Mouse (Mus musculus) C2C12 (cell line): Measurements from ENCODE around the gene Exd2.

Experiments used
- CTCF ChIP-seq: IDR thresholded peaks from one replicate; pipeline ENCODE4 v1.5.1; 2011; ENCODE audit not compliant: control insufficient read depth, insufficient read depth, insufficient read length
- FOSL1 ChIP-seq: IDR thresholded peaks from one replicate; pipeline ENCODE4 v1.8.0; 2011; ENCODE audit warnings: mild to moderate bottlenecking, low read length; ENCODE audit not compliant: poor library complexity, insufficient read depth, severe bottlenecking
- MAX ChIP-seq: IDR thresholded peaks from one replicate; pipeline ENCODE4 v1.6.1; 2011; ENCODE audit warnings: mild to moderate bottlenecking, control low read depth
- USF1 ChIP-seq: IDR thresholded peaks from one replicate; pipeline ENCODE4 v1.6.1; 2011; ENCODE audit warnings: low read depth, mild to moderate bottlenecking, control low read depth, moderate library complexity

DNA sequence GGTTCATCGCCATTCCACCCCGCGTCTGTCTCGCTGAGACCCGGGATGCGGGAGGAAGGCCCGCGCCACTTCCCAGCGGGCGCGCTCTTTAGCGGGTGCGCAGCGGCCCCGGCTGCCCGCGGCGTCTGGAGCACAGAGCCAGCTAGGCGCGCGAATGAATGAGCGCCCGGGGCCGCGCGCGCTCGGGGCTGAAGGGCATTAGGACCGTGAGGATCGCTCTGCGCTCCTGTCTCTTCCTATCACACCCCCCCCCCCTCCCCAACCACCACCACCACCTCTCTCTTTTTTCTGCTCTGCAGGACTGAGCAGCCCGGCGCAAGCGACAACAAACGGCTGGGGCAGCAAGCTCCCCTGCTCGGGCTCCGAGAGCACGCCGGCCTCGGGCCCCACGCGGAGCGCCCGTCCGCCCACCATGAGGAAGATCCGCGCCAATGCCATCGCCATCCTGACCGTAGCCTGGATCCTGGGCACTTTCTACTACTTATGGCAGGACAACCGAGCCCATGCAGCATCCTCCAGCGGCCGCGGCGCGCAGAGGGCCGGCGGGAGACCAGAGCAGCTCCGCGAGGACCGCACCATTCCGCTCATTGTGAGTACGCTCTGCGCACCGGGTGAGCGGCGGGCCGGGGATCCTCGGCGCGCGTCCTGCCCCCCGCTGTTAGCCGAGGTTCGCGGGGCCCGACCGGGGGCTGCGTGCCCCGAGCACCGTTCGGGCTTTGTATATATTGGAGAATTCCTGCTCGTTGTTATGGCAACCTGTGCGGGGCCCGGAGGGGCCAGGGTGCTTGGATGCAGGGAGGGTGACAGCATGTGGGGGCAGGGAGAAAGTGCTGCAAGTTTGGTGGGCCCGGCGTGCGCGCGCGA lies 56.1 kb downstream of the Exd2 start:
- TF ChIP-seq CTCF = no peak
- TF ChIP-seq USF1 = no peak
- TF ChIP-seq MAX = no peak
- no peak for TF ChIP-seq FOSL1
